22 mouse cellular contexts compared by ENCODE assay signal in genomic region chr15:63888440-63888839, GRCm38 (mm10). TPM values are rescaled to one million over a fixed set of nuclear protein-coding genes. Genes with fewer than 3 reads are reported as not detected.
A peak's percentile ranks its signal among the peaks of the same experiment; 100 is the strongest.
DNase-seq lines count a peak whose midpoint lies in the region; ATAC-seq and TF ChIP-seq lines count a peak whose summit lies in the region.
"Not testable (repeated sequence)": the region's sequence is repeated elsewhere in the genome, so short reads cannot be mapped to it uniquely, and the experiment has no call there.
"Had no signal": no experiment of that assay in that cellular context is flagged by ENCODE, and none has a peak within 500 bp of the region (broad histone marks: within the 10 kb centered on the region; RNA-seq: fewer than 3 reads in every experiment).

No protein-coding gene starts in this region.

- ATAC-seq in common myeloid progenitor, adult 5-6 weeks (replicated peaks; ENCODE audit: low read depth, poor library complexity, severe bottlenecking) = peak; percentile 18; the same call in 1 of the 2 replicates
- ATAC-seq in intestine, embryonic 15.5 days = peak; percentile 35; the same call in 1 of the 2 replicates
- ATAC-seq in megakaryocyte, adult 5-6 weeks (ENCODE audit: poor library complexity, severe bottlenecking) = peak; percentile 52; the same call in 1 of the 2 replicates
- 0 out of 2 replicates have a peak, but pooled peaks have one; percentile 28 for ATAC-seq in monocyte, adult 5-6 weeks (replicated peaks; ENCODE audit: insufficient number of reproducible peaks, low FRiP score, low TSS enrichment, poor library complexity, severe bottlenecking)

- not testable (repeated sequence) for H3K36me3 ChIP-seq in CH12.LX (replicated peaks in 1 of 2; ENCODE audit: control insufficient read depth in 1 of 2, insufficient read depth in 1 of 2, low read length in 1 of 2); intestine, embryonic 15.5 days

- H3K9me3 ChIP-seq in CH12.LX (replicated peaks; ENCODE audit: low read length); intestine, embryonic 15.5 days: not testable (repeated sequence)

- TF ChIP-seq EP300 in CH12.LX (IDR thresholded peaks at IDR 0.05; ENCODE audit: low read length) = not testable (repeated sequence)

- not testable (repeated sequence) for TF ChIP-seq RAD21 in CH12.LX (IDR thresholded peaks at IDR 0.05; ENCODE audit: low read depth, low read length)

- in situ Hi-C loops in CH12.LX (cut with MboI; ENCODE audit: low pct_ligation_motif_present, low pct_unique_long_range_greater_than_20kb, low sequenced_read_pairs) = not testable (repeated sequence)

- dilution Hi-C loops in CH12.LX (cut with MboI; ENCODE audit: extremely low pct_ligation_motif_present, extremely low pct_unique_long_range_greater_than_20kb, low sequenced_read_pairs) = not testable (repeated sequence)

- not testable (repeated sequence) for TF ChIP-seq POLR2A in CH12.LX (IDR thresholded peaks at IDR 0.05; ENCODE audit: low read depth, low read length)

- not testable (repeated sequence) for H3K79me2 ChIP-seq in CH12.LX (replicated peaks; ENCODE audit: control insufficient read depth, extremely low read depth, insufficient read depth, poor library complexity, severe bottlenecking)

- 58% methylated on average over 5 of the region's 5 CpGs for WGBS in intestine, embryonic 15.5 days

- not testable (repeated sequence) for H3K27ac ChIP-seq in CH12.LX (ENCODE audit: insufficient read depth, low read depth); intestine, embryonic 15.5 days

- DNase-seq in CH12.LX (ENCODE audit: extremely low read depth) = not testable (repeated sequence)

- not testable (repeated sequence) for H3K9ac ChIP-seq in CH12.LX (ENCODE audit: insufficient read depth, low read depth); intestine, embryonic 15.5 days

- H3K4me2 ChIP-seq in CH12.LX (ENCODE audit: insufficient read depth, low read depth, poor library complexity, severe bottlenecking); intestine, embryonic 15.5 days (replicated peaks): not testable (repeated sequence)

- TF ChIP-seq CTCF in CH12.LX (conservative IDR thresholded peaks at IDR 0.05 in 1 of 2, IDR thresholded peaks at IDR 0.05 in 1 of 2; ENCODE audit: low read depth in 2 of 2, low read length in 2 of 2) = not testable (repeated sequence)

- not testable (repeated sequence) for H3K27me3 ChIP-seq in CH12.LX (replicated peaks); intestine, embryonic 15.5 days (replicated peaks)

- not testable (repeated sequence) for H3K4me1 ChIP-seq in CH12.LX (ENCODE audit: control insufficient read depth in 1 of 2, insufficient read depth in 2 of 2); intestine, embryonic 15.5 days (replicated peaks)

- not testable (repeated sequence) for H3K4me3 ChIP-seq in CH12.LX (replicated peaks in 1 of 3; ENCODE audit: low read depth in 2 of 3, low read length in 2 of 3, poor library complexity in 1 of 3); intestine, embryonic 15.5 days (replicated peaks)

TF ChIP-seq in CH12.LX, 34 proteins besides CTCF, POLR2A, EP300 and RAD21:
- TF ChIP-seq BHLHE40 (IDR thresholded peaks at IDR 0.05; ENCODE audit: low read depth, low read length) = 0 out of 2 replicates have a peak, but pooled peaks have one; percentile 27

RNA-seq across cellular contexts. Expression of gene Gsdmc3, which starts 10.1 kb away (rescaled TPM):
- total RNA-seq in CH12.LX (2012; rRNA removed) (not detected in 2 replicates), CH12.LX (2014; rRNA removed) (0.09 TPM in 1 of 2 replicates, not detected in the other)
- polyA plus RNA-seq in CH12.LX (2012; ENCODE audit: insufficient read length, low read depth) = 0.18 TPM in 1 of 2 replicates, not detected in the other
- total RNA-seq in common myeloid progenitor, adult 5-6 weeks (2017) = not detected in 2 replicates
- polyA plus RNA-seq in intestine, embryonic 15.5 days (2015; fragmentation: Nextera tagmentation; extraction: Ambion mirVana) = 0.33 TPM in 1 of 2 replicates, not detected in the other
- not detected in 2 replicates for total RNA-seq in megakaryocyte, adult 5-6 weeks (2015)
- total RNA-seq in megakaryocyte, adult 5-6 weeks (2017) = not detected in 2 replicates
- total RNA-seq in monocyte, adult 5-6 weeks (2017) = not detected in 3 replicates
- total RNA-seq: adrenal gland, adult 18-20 months; adrenal gland, postnatal 14 days; adrenal gland, postnatal 36 days; ES-E14 had no signal
- polyA plus RNA-seq: activated CD4-positive, CD25-positive, alpha-beta regulatory T cell, adult 4 months; cerebellum, adult 2 months; embryonic facial prominence, embryonic 11.5 days; embryonic facial prominence, embryonic 13.5 days; erythroblast, embryonic 14.5 days; forebrain, embryonic 10.5 days; forebrain, embryonic 12.5 days; forebrain, embryonic 14.5 days; forebrain, embryonic 16.5 days had no signal

RNA-seq across cellular contexts. Expression of gene Gsdmc4, which starts 23.7 kb away (rescaled TPM):
- total RNA-seq in CH12.LX (2012; rRNA removed) (not detected in 2 replicates), CH12.LX (2014; rRNA removed) (0.11 TPM in 1 of 2 replicates, not detected in the other)
- polyA plus RNA-seq in CH12.LX (2012; ENCODE audit: insufficient read length, low read depth) = 0.11 TPM in 1 of 2 replicates, not detected in the other
- total RNA-seq in common myeloid progenitor, adult 5-6 weeks (2017) = not detected in 2 replicates
- 0.28 and 0.52 TPM in 2 replicates for polyA plus RNA-seq in intestine, embryonic 15.5 days (2015; fragmentation: Nextera tagmentation; extraction: Ambion mirVana)
- 0.13 TPM in 1 of 2 replicates, not detected in the other for total RNA-seq in megakaryocyte, adult 5-6 weeks (2015)
- 0.18 TPM in 1 of 2 replicates, not detected in the other for total RNA-seq in megakaryocyte, adult 5-6 weeks (2017)
- total RNA-seq in monocyte, adult 5-6 weeks (2017) = 0.97 TPM in 1 of 3 replicates, not detected in the others
- total RNA-seq: adrenal gland, adult 18-20 months; adrenal gland, postnatal 14 days; adrenal gland, postnatal 36 days; ES-E14 had no signal
- polyA plus RNA-seq: CD4-positive, CD25-positive, alpha-beta regulatory T cell, adult 4 months; cerebellum, adult 2 months; embryonic facial prominence, embryonic 15.5 days; erythroblast, embryonic 14.5 days; forebrain, embryonic 12.5 days; forebrain, embryonic 14.5 days; forebrain, embryonic 16.5 days had no signal

RNA-seq across cellular contexts. Expression of gene Gsdmc2, which starts 43.5 kb away (rescaled TPM):
- total RNA-seq in CH12.LX (2012; rRNA removed) = not detected in 2 replicates
- not detected in 2 replicates for total RNA-seq in CH12.LX (2014; rRNA removed)
- not detected in 2 replicates for polyA plus RNA-seq in CH12.LX (2012; ENCODE audit: insufficient read length, low read depth)
- not detected in 2 replicates for total RNA-seq in common myeloid progenitor, adult 5-6 weeks (2017)
- 0.38 and 0.62 TPM in 2 replicates for polyA plus RNA-seq in intestine, embryonic 15.5 days (2015; fragmentation: Nextera tagmentation; extraction: Ambion mirVana)
- not detected in 2 replicates for total RNA-seq in megakaryocyte, adult 5-6 weeks (2015)
- total RNA-seq in megakaryocyte, adult 5-6 weeks (2017) = not detected in 2 replicates
- not detected in 3 replicates for total RNA-seq in monocyte, adult 5-6 weeks (2017)
- total RNA-seq: adrenal gland, adult 18-20 months; adrenal gland, adult 8-10 months; adrenal gland, postnatal 14 days; adrenal gland, postnatal 36 days; ES-E14 had no signal
- polyA plus RNA-seq: CD4-positive, CD25-positive, alpha-beta regulatory T cell, adult 4 months; cerebellum, adult 2 months; embryonic facial prominence, embryonic 11.5 days; embryonic facial prominence, embryonic 13.5 days; embryonic facial prominence, embryonic 15.5 days; erythroblast, embryonic 14.5 days; forebrain, embryonic 10.5 days; forebrain, embryonic 12.5 days; forebrain, embryonic 14.5 days; forebrain, embryonic 16.5 days; Patski had no signal
